Mouse (Mus musculus) lung, postnatal 0 days (tissue): Measurements from ENCODE around the gene Apol10a. TPM values are rescaled to one million over a fixed set of nuclear protein-coding genes. Genes with fewer than 3 reads are reported as not detected.
"Not testable (repeated sequence)": the region's sequence is repeated elsewhere in the genome, so short reads cannot be mapped to it uniquely, and the experiment has no call there.

ENCODE experiments used
- ATAC-seq: fragments of 200-750 bp; cut with Nextera tagmentation; 2 replicates; pipeline ENCODE4 v1.8.0; 2017; ENCODE audit warnings: moderate library complexity
- DNase-seq: peaks from one replicate; pipeline ENCODE4 v3.0.0-alpha.2; 2016; ENCODE audit warnings: low spot score
- H3K27ac ChIP-seq: fragments of 300-500 bp; sonication (generic); 2 replicates; pipeline ENCODE4 v1.5.1; 2014; ENCODE audit warnings: antibody characterized with exemption, mild to moderate bottlenecking, low read length, mixed read lengths
- H3K27me3 ChIP-seq: fragments of 300-500 bp; sonication (generic); replicated peaks from 2 replicates; pipeline ENCODE4 v1.6.1; 2014; ENCODE audit warnings: low read length, mixed read lengths; ENCODE audit not compliant: insufficient read depth
- H3K36me3 ChIP-seq: fragments of 300-500 bp; sonication (generic); 2 replicates; pipeline ENCODE4 v1.6.1; 2014; ENCODE audit warnings: low read length, mixed read lengths; ENCODE audit not compliant: insufficient read depth
- H3K4me1 ChIP-seq: fragments of 300-500 bp; sonication (generic); 2 replicates; pipeline ENCODE4 v1.6.1; 2014; ENCODE audit warnings: antibody characterized with exemption, low read depth, low read length, mixed read lengths; ENCODE audit not compliant: insufficient read depth
- H3K4me2 ChIP-seq: fragments of 300-500 bp; sonication (generic); replicated peaks from 2 replicates; pipeline ENCODE4 v1.6.1; 2014; ENCODE audit warnings: low read depth, mild to moderate bottlenecking, low read length, moderate library complexity, mixed read lengths
- H3K4me3 ChIP-seq: fragments of 300-500 bp; sonication (generic); 2 replicates; pipeline ENCODE4 v1.5.1; 2014; ENCODE audit warnings: low read depth, low read length
- H3K9ac ChIP-seq: fragments of 300-500 bp; sonication (generic); replicated peaks from 2 replicates; pipeline ENCODE4 v1.6.1; 2014; ENCODE audit warnings: low read depth, mild to moderate bottlenecking
- H3K9me3 ChIP-seq: fragments of 300-500 bp; sonication (generic); 2 replicates; pipeline ENCODE4 v1.6.1; 2016; ENCODE audit warnings: low read length, mixed read lengths
- CTCF ChIP-seq: IDR thresholded peaks from 2 replicates; pipeline ENCODE4 v1.5.1; 2016; ENCODE audit warnings: antibody characterized with exemption, mild to moderate bottlenecking
- EP300 ChIP-seq: IDR thresholded peaks from 2 replicates; pipeline ENCODE4 v1.6.1; 2016; ENCODE audit warnings: antibody characterized with exemption, mild to moderate bottlenecking, control low read depth
- WGBS: fragments of 180-500 bp; shearing (Covaris S2); extraction: QIAGEN DNeasy Blood & Tissue Kit; methylation state at CpG from one replicate; pipeline ENCODE4 v1.1.7; 2014; 5-methylcytosine and 5-hydroxymethylcytosine counted together
- polyA plus RNA-seq: library from polyadenylated mRNA; unstranded; fragments of >200 nt; fragmentation: Nextera tagmentation; extraction: Ambion mirVana; gene quantifications from 2 replicates; pipeline ENCODE4 v1.2.1, GENCODE M21; 2015

Gene Apol10a
- polyA plus RNA-seq, 1 experiment from 2014 or later: not detected

- no peak overlapping the region for H3K4me3 ChIP-seq
- no peak overlapping the region for H3K27ac ChIP-seq
- no peak overlapping the region for H3K9ac ChIP-seq
- ATAC-seq (no peak), DNase-seq (no peak)
- WGBS: 59% methylated on average over 4 of the region's 4 CpGs
- no peak overlapping the region for H3K4me2 ChIP-seq
- no peaks in the 10 kb centered on the region for H3K36me3 ChIP-seq
- H3K4me1 ChIP-seq: no peaks in the 10 kb centered on the region
- H3K27me3 ChIP-seq: no peaks in the 10 kb centered on the region
- TF ChIP-seq CTCF (no peak), EP300 (no peak)
- H3K9me3 ChIP-seq: no peaks in the 10 kb centered on the region
Observed at GRCm38 (mm10) chr15:77482140-77482794, 5.4 kb downstream of the Apol10a start.

GRCm38 (mm10) chr15:77493181-77493580 is 16.3 kb downstream of the Apol10a start:
- not testable (repeated sequence) for H3K4me2 ChIP-seq, ATAC-seq, H3K9me3 ChIP-seq, H3K9ac ChIP-seq, H3K4me1 ChIP-seq, DNase-seq, H3K27ac ChIP-seq, H3K36me3 ChIP-seq, H3K27me3 ChIP-seq, H3K4me3 ChIP-seq
- WGBS: no CpG with 5 or more reads among the region's 1 CpGs

- not testable (repeated sequence) for H3K27ac ChIP-seq, H3K4me1 ChIP-seq, H3K36me3 ChIP-seq, H3K27me3 ChIP-seq, H3K4me3 ChIP-seq, DNase-seq, H3K9ac ChIP-seq, H3K9me3 ChIP-seq, H3K4me2 ChIP-seq, ATAC-seq
- 63% methylated on average over 1 of the region's 1 CpGs for WGBS
Observed at GRCm38 (mm10) chr15:77494694-77495093, 17.8 kb downstream of the Apol10a start.

- not testable (repeated sequence) for H3K27me3 ChIP-seq, H3K4me1 ChIP-seq, H3K9ac ChIP-seq, H3K9me3 ChIP-seq, H3K4me2 ChIP-seq, H3K4me3 ChIP-seq, DNase-seq, H3K27ac ChIP-seq, ATAC-seq, H3K36me3 ChIP-seq
Observed at GRCm38 (mm10) chr15:77507966-77508365, 31.1 kb downstream of the Apol10a start, which contains the start of gene Apol11a. Apol11a (plus strand) TSS chr15:77508271.

- H3K4me1 ChIP-seq, H3K27me3 ChIP-seq, ATAC-seq, H3K9ac ChIP-seq, H3K4me3 ChIP-seq, H3K4me2 ChIP-seq, H3K27ac ChIP-seq, DNase-seq, H3K36me3 ChIP-seq, H3K9me3 ChIP-seq: not testable (repeated sequence)
- 41% methylated on average over 4 of the region's 4 CpGs for WGBS
Observed at GRCm38 (mm10) chr15:77520596-77520995, 43.7 kb downstream of the Apol10a start.

- H3K36me3 ChIP-seq, H3K27me3 ChIP-seq, H3K9me3 ChIP-seq, ATAC-seq, H3K9ac ChIP-seq, H3K4me1 ChIP-seq, H3K4me3 ChIP-seq, H3K27ac ChIP-seq, H3K4me2 ChIP-seq: not testable (repeated sequence)
- peak; percentile 19 for DNase-seq
- peak; percentile 73 for TF ChIP-seq CTCF
- WGBS: 14% methylated on average over 6 of the region's 6 CpGs
Observed at GRCm38 (mm10) chr15:77523186-77523843, 46.5 kb downstream of the Apol10a start.

GRCm38 (mm10) chr15:77533216-77533615 is 56.4 kb downstream of the Apol10a start, which contains the start of gene Apol7c:
Apol7c (minus strand) TSS chr15:77533316.
- H3K9ac ChIP-seq: no peak within 1 kb of the TSS
- TF ChIP-seq CTCF: no peak
- TF ChIP-seq EP300: no peak
- H3K4me1 ChIP-seq: no peaks in the 10 kb centered on the region
- H3K27me3 ChIP-seq: no peaks in the 10 kb centered on the region
- DNase-seq: no peak
- H3K4me3 ChIP-seq: no peak within 1 kb of the TSS
- H3K36me3 ChIP-seq: no peaks in the 10 kb centered on the region
- no peaks in the 10 kb centered on the region for H3K9me3 ChIP-seq
- no peak for ATAC-seq
- H3K4me2 ChIP-seq: no peak within 1 kb of the TSS
- H3K27ac ChIP-seq: no peak within 1 kb of the TSS

- not testable (repeated sequence) for DNase-seq, H3K27ac ChIP-seq
Observed at GRCm38 (mm10) chr15:77539221-77539620, 62.4 kb downstream of the Apol10a start.

More at GRCm38 (mm10) chr15:77539221-77539620, 62.4 kb downstream of the Apol10a start:
- H3K4me1 ChIP-seq, H3K9ac ChIP-seq, H3K36me3 ChIP-seq, ATAC-seq, H3K9me3 ChIP-seq, H3K4me3 ChIP-seq, H3K27me3 ChIP-seq, H3K4me2 ChIP-seq: not testable (repeated sequence)
- 15% methylated on average over 1 of the region's 1 CpGs for WGBS
